ENCODE assay signal across 7 mouse cellular contexts in the genomic region with DNA sequence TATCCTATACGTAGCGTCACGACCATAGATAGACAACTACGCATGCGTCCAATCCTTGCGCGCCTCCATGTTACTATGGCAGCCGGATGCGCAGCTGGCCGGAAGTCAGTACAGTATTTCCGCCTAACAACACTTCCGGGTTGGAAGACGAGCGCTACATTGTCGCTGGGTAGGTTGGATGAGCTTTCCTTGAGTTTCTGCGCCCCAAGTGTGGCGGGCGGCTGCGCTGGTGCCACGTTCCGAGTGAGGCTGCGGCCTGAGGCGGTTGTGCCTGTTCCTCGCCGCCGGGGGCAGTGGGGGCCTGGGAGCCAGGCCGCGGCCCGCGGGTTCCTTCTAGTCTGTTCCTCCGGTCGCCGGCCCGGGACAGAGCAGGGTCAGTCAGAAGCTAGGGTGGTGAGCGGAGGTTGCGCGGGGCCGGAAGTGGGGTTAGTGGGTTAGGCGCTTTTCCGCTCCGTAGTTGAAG. TPM values are rescaled to one million over a fixed set of nuclear protein-coding genes. Genes with fewer than 3 reads are reported as not detected.
DNase-seq lines count a peak whose midpoint lies in the region; ATAC-seq and TF ChIP-seq lines count a peak whose summit lies in the region.

Gene Ttf1, plus strand, starts transcription at position 128 of the 463 bp plus-strand sequence.

- no peaks in the 10 kb centered on the region for H3K4me1 ChIP-seq in embryonic facial prominence, embryonic 11.5 days (ENCODE audit: control insufficient read depth, insufficient read depth, low read length)
- H3K4me1 ChIP-seq in kidney, adult 2 months (ENCODE audit: control insufficient read depth, insufficient read depth, low read length) = peaks cover 3% of the 10 kb centered on the region; the same call in 1 of the 2 replicates
- peaks cover 8% of the 10 kb centered on the region; the same call in 1 of the 2 replicates for H3K4me1 ChIP-seq in limb, embryonic 12.5 days (replicated peaks)
- H3K4me1 ChIP-seq in midbrain, embryonic 15.5 days = peaks cover 10% of the 10 kb centered on the region
- no peaks in the 10 kb centered on the region; the same call in 1 of the 2 replicates for H3K4me1 ChIP-seq in spleen, adult 2 months (ENCODE audit: control insufficient read depth, insufficient read depth, insufficient read length)

- ATAC-seq in embryonic facial prominence, embryonic 11.5 days (replicated peaks; ENCODE audit: insufficient number of reproducible peaks, low FRiP score, low TSS enrichment, low read depth) = peak; percentile 95
- ATAC-seq in limb, embryonic 12.5 days (ENCODE audit: insufficient number of reproducible peaks, insufficient read depth, low FRiP score, low TSS enrichment, low read depth) = peak; percentile 96
- peak; percentile 97 for ATAC-seq in midbrain, embryonic 15.5 days (replicated peaks)

- DNase-seq in adrenal gland, postnatal 14 days = peak; percentile 93
- DNase-seq in embryonic facial prominence, embryonic 11.5 days (ENCODE audit: low spot score) = peak; percentile 97
- peak; percentile 99 for DNase-seq in heart, adult 11 months
- DNase-seq in kidney, adult 2 months = peak; percentile 95
- peak; percentile 87 to 90 for DNase-seq in spleen, adult 2 months (ENCODE audit: low read depth in 1 of 2, low spot score in 2 of 2)

- 0% methylated on average over 41 of the region's 41 CpGs for WGBS in embryonic facial prominence, embryonic 11.5 days
- under 1% methylated on average over 41 of the region's 41 CpGs for WGBS in kidney, adult 2 months
- under 1% methylated on average over 41 of the region's 41 CpGs for WGBS in limb, embryonic 12.5 days
- under 1% methylated on average over 41 of the region's 41 CpGs for WGBS in midbrain, embryonic 15.5 days
- WGBS in spleen, adult 2 months = under 1% methylated on average over 41 of the region's 41 CpGs

- H3K4me3 ChIP-seq in embryonic facial prominence, embryonic 11.5 days (ENCODE audit: low read depth, low read length) = peak within 1 kb of the TSS; percentile 76
- H3K4me3 ChIP-seq in kidney, adult 2 months (ENCODE audit: insufficient read depth, low read depth, low read length) = peak within 1 kb of the TSS; percentile 64
- H3K4me3 ChIP-seq in limb, embryonic 12.5 days (replicated peaks) = peak within 1 kb of the TSS; percentile 91
- H3K4me3 ChIP-seq in midbrain, embryonic 15.5 days = peak within 1 kb of the TSS; percentile 89
- peak within 1 kb of the TSS; percentile 92 for H3K4me3 ChIP-seq in spleen, adult 2 months (ENCODE audit: extremely low read depth, insufficient read depth, insufficient read length)

- no peak for TF ChIP-seq CTCF in kidney, adult 2 months (conservative IDR thresholded peaks at IDR 0.05; ENCODE audit: insufficient read depth, insufficient read length, low read depth, low read length)
- no peak for TF ChIP-seq CTCF in spleen, adult 2 months (IDR thresholded peaks at IDR 0.05; ENCODE audit: extremely low read depth, insufficient read depth, insufficient read length, insufficient replicate concordance)

- H3K9me3 ChIP-seq in embryonic facial prominence, embryonic 11.5 days (replicated peaks; ENCODE audit: control insufficient read depth, low read length) = no peaks in the 10 kb centered on the region
- H3K9me3 ChIP-seq in limb, embryonic 12.5 days = no peaks in the 10 kb centered on the region
- no peaks in the 10 kb centered on the region for H3K9me3 ChIP-seq in midbrain, embryonic 15.5 days

- H3K36me3 ChIP-seq in embryonic facial prominence, embryonic 11.5 days (replicated peaks; ENCODE audit: control insufficient read depth, insufficient read depth, low read depth, low read length) = no peaks in the 10 kb centered on the region
- no peaks in the 10 kb centered on the region for H3K36me3 ChIP-seq in kidney, adult 2 months (ENCODE audit: control insufficient read depth, insufficient read depth, low read length)
- no peaks in the 10 kb centered on the region for H3K36me3 ChIP-seq in limb, embryonic 12.5 days
- no peaks in the 10 kb centered on the region for H3K36me3 ChIP-seq in midbrain, embryonic 15.5 days (replicated peaks)
- peaks cover 2% of the 10 kb centered on the region; the same call in 1 of the 2 replicates for H3K36me3 ChIP-seq in spleen, adult 2 months (ENCODE audit: control insufficient read depth, insufficient read depth, low read length)

- H3K4me2 ChIP-seq in embryonic facial prominence, embryonic 11.5 days (ENCODE audit: low read depth, low read length) = peak within 1 kb of the TSS; percentile 38
- H3K4me2 ChIP-seq in limb, embryonic 12.5 days = peak within 1 kb of the TSS; percentile 83
- peak within 1 kb of the TSS; percentile 63 for H3K4me2 ChIP-seq in midbrain, embryonic 15.5 days

- TF ChIP-seq POLR2A in kidney, adult 2 months (IDR thresholded peaks at IDR 0.05; ENCODE audit: low read depth, low read length) = no peak
- peak; percentile 85 for TF ChIP-seq POLR2A in spleen, adult 2 months (IDR thresholded peaks at IDR 0.05; ENCODE audit: low read depth, low read length)

- no peaks in the 10 kb centered on the region; the same call in 1 of the 2 replicates for H3K27me3 ChIP-seq in embryonic facial prominence, embryonic 11.5 days (ENCODE audit: control insufficient read depth, insufficient read depth, low read length)
- no peaks in the 10 kb centered on the region for H3K27me3 ChIP-seq in kidney, adult 2 months (replicated peaks; ENCODE audit: control insufficient read depth, insufficient read depth, low read length)
- H3K27me3 ChIP-seq in limb, embryonic 12.5 days = peaks cover 23% of the 10 kb centered on the region
- peaks cover 22% of the 10 kb centered on the region for H3K27me3 ChIP-seq in midbrain, embryonic 15.5 days (replicated peaks)
- no peaks in the 10 kb centered on the region for H3K27me3 ChIP-seq in spleen, adult 2 months (ENCODE audit: control insufficient read depth, insufficient read depth, low read length)

- peak within 1 kb of the TSS; percentile 72 for H3K9ac ChIP-seq in embryonic facial prominence, embryonic 11.5 days (replicated peaks; ENCODE audit: low read length)
- peak within 1 kb of the TSS; percentile 71 for H3K9ac ChIP-seq in limb, embryonic 12.5 days (replicated peaks)
- H3K9ac ChIP-seq in midbrain, embryonic 15.5 days = peak within 1 kb of the TSS; percentile 77

- peak within 1 kb of the TSS; percentile 75 for H3K27ac ChIP-seq in embryonic facial prominence, embryonic 11.5 days (replicated peaks; ENCODE audit: low read depth, low read length)
- H3K27ac ChIP-seq in kidney, adult 2 months (ENCODE audit: insufficient read depth, low read depth, low read length) = peak within 1 kb of the TSS; percentile 40
- peak within 1 kb of the TSS; percentile 94 for H3K27ac ChIP-seq in limb, embryonic 12.5 days
- peak within 1 kb of the TSS; percentile 88 for H3K27ac ChIP-seq in midbrain, embryonic 15.5 days
- peak within 1 kb of the TSS; percentile 94 for H3K27ac ChIP-seq in spleen, adult 2 months (ENCODE audit: insufficient read depth, low read length)

RNA-seq across cellular contexts. Expression of gene Ttf1, which starts in this region (rescaled TPM):
- total RNA-seq in adrenal gland, postnatal 14 days (2021) = 12.0 and 16.3 TPM in 2 replicates
- polyA plus RNA-seq in embryonic facial prominence, embryonic 11.5 days (2014; fragmentation: Nextera tagmentation; extraction: Ambion mirVana) = 10.7 and 10.8 TPM in 2 replicates
- 5.6 and 6.5 TPM in 2 replicates for polyA plus RNA-seq in kidney, adult 2 months (2012; rRNA removed)
- 12.9 and 13.7 TPM in 2 replicates for polyA plus RNA-seq in limb, embryonic 12.5 days (2016; fragmentation: Nextera tagmentation; extraction: Ambion mirVana)
- polyA plus RNA-seq in midbrain, embryonic 15.5 days (2015; fragmentation: Nextera tagmentation; extraction: Ambion mirVana) = 8.0 and 8.9 TPM in 2 replicates
- polyA plus RNA-seq in spleen, adult 2 months (2012; rRNA removed) = 5.2 and 7.2 TPM in 2 replicates

Comparison
In these comparisons a context has a peak if more than half of its experiments do, and no peak if none do; other contexts are left out.
1. Peak in every context shown above with its lines: DNase-seq, ATAC-seq, H3K4me3 ChIP-seq and H3K27ac ChIP-seq.
2. H3K27ac ChIP-seq: peak in every context shown above with its lines; median percentile 94 in limb, embryonic 12.5 days; 94 in spleen, adult 2 months; 88 in midbrain, embryonic 15.5 days; 75 in embryonic facial prominence, embryonic 11.5 days; 40 in kidney, adult 2 months.